Mouse (Mus musculus) heart, embryonic 12.5 days (tissue): ENCODE measurements around the gene Sppl2b. TPM values are rescaled to one million over a fixed set of nuclear protein-coding genes. Genes with fewer than 3 reads are reported as not detected.

ENCODE experiments used
- ATAC-seq: fragments of 200-750 bp; cut with Nextera tagmentation; 2 replicates; pipeline ENCODE4 v1.8.0; 2017; ENCODE audit warnings: moderate TSS enrichment, moderate library complexity; ENCODE audit not compliant: insufficient number of reproducible peaks, low FRiP score
- H3K27ac ChIP-seq: fragments of 300-500 bp; sonication (generic); 2 replicates; pipeline ENCODE4 v1.5.1; 2016; ENCODE audit warnings: mild to moderate bottlenecking, moderate library complexity; ENCODE audit not compliant: poor library complexity, severe bottlenecking
- H3K27me3 ChIP-seq: fragments of 300-500 bp; sonication (generic); replicated peaks from 2 replicates; pipeline ENCODE4 v1.6.1; 2016; ENCODE audit warnings: mild to moderate bottlenecking, moderate library complexity
- H3K36me3 ChIP-seq: fragments of 300-500 bp; sonication (generic); 2 replicates; pipeline ENCODE4 v1.6.1; 2016; ENCODE audit warnings: mild to moderate bottlenecking, moderate library complexity
- H3K4me1 ChIP-seq: fragments of 300-500 bp; sonication (generic); replicated peaks from 2 replicates; pipeline ENCODE4 v1.6.1; 2016; ENCODE audit warnings: mild to moderate bottlenecking
- H3K4me2 ChIP-seq: fragments of 300-500 bp; sonication (generic); 2 replicates; pipeline ENCODE4 v1.6.1; 2016; ENCODE audit warnings: mild to moderate bottlenecking, moderate library complexity
- H3K4me3 ChIP-seq: fragments of 300-500 bp; sonication (generic); 2 replicates; pipeline ENCODE4 v1.5.1; 2016; ENCODE audit warnings: mild to moderate bottlenecking
- H3K9ac ChIP-seq: fragments of 300-500 bp; sonication (generic); 2 replicates; pipeline ENCODE4 v1.6.1; 2016; ENCODE audit warnings: mild to moderate bottlenecking, moderate library complexity
- H3K9me3 ChIP-seq: fragments of 300-500 bp; sonication (generic); replicated peaks from 2 replicates; pipeline ENCODE4 v1.6.1; 2016; ENCODE audit warnings: mild to moderate bottlenecking, moderate library complexity
- WGBS: fragments of 180-500 bp; shearing (Covaris S2); methylation state at CpG from one replicate; pipeline ENCODE4 v1.1.7; 2016; 5-methylcytosine and 5-hydroxymethylcytosine counted together
- polyA plus RNA-seq: library from polyadenylated mRNA; unstranded; fragments of >200 nt; fragmentation: Nextera tagmentation; extraction: Ambion mirVana; gene quantifications from 2 replicates; pipeline ENCODE4 v1.2.1, GENCODE M21; 2016

Gene Sppl2b
- 34.8 and 35.2 TPM in 2 replicates for polyA plus RNA-seq

DNA sequence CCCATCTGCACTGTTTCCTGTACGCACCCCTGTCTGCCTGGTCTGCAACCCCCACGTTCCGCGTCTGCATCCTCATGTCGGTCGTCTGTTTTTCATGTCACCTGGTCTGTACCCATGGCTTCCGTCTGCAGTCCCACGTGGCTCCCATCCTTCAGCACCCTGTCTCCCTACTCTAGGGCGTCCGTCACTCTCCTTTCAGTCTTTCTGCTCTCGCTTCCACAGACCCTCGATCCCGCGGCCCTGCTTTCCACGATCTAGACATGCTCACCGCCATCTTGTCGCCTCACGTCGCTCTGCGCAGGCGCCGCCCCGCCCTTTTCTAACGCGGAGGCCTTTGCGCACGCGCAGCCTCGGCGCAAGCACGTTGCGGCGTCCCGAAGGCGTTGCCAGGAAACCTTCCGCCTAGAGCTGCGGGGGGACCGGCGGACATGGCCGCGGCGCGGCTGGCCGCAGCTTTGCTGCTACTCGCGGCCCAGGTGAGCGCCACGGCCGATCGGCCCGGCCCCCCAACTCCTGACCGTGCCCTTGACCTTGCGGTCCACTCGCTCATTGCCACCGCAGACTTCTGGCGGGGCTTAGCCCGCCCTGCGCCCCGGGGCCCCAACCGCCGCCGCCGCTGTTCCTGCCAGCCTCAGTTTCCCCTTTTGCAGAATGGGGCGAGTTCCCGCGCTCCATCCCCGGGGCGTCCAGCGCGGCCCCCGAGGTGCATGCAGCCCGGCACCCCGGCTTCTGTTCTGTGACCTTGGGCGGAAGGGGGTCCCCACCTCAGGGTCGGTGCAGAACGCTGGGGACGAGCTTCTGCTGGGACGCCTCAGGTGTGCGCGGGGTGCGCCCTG, at the start of gene Sppl2b, which contains the start of gene Lsm7:
Gene Sppl2b, plus strand, starts transcription at position 363 of the 836 bp plus-strand sequence.
Gene Lsm7, minus strand, starts transcription at position 297 of the 836 bp plus-strand sequence.
- ATAC-seq, result peak; percentile 77
- peak within 1 kb of the TSS; percentile 98 for H3K4me3 ChIP-seq
- H3K4me1 ChIP-seq, result peaks cover 28% of the 10 kb centered on the region
- peak within 1 kb of the TSS; percentile 100 for H3K4me2 ChIP-seq
- no peaks in the 10 kb centered on the region for H3K27me3 ChIP-seq
- no peaks in the 10 kb centered on the region for H3K9me3 ChIP-seq
- under 1% methylated on average over 80 of the region's 81 CpGs for WGBS
- peaks cover 29% of the 10 kb centered on the region for H3K36me3 ChIP-seq
- peak within 1 kb of the TSS; percentile 96 for H3K9ac ChIP-seq
- peak within 1 kb of the TSS; percentile 37; the same call in 1 of the 2 replicates for H3K27ac ChIP-seq

- H3K4me1 ChIP-seq, result peaks cover 57% of the 10 kb centered on the region
- no peak for ATAC-seq
- WGBS, result 82% methylated on average over 5 of the region's 5 CpGs
- no peaks in the 10 kb centered on the region for H3K9me3 ChIP-seq
- peak overlapping the region; percentile 11; the same call in 1 of the 2 replicates for H3K9ac ChIP-seq
- H3K27me3 ChIP-seq, result peaks cover 16% of the 10 kb centered on the region
- no peak overlapping the region for H3K4me3 ChIP-seq
- H3K36me3 ChIP-seq, result peaks cover 51% of the 10 kb centered on the region
- H3K27ac ChIP-seq, result no peak overlapping the region
- no peak overlapping the region for H3K4me2 ChIP-seq
These were observed 49.8 kb upstream of the Sppl2b start for GRCm38 (mm10) chr10:80805322-80805721.

- Histone ChIP-seq H3K9me3 (no peaks in the 10 kb centered on the region), H3K4me3 (no peak overlapping the region), H3K27me3 (peaks cover 17% of the 10 kb centered on the region), H3K4me1 (peaks cover 60% of the 10 kb centered on the region), H3K4me2 (0 out of 2 replicates have a peak overlapping the region, but pooled peaks have one; percentile 80), H3K36me3 (peaks cover 45% of the 10 kb centered on the region), H3K27ac (no peak overlapping the region), H3K9ac (peak overlapping the region; percentile 78; the same call in 1 of the 2 replicates)
- 18% methylated on average over 3 of the region's 3 CpGs for WGBS
- no peak for ATAC-seq
These were observed 49.1 kb upstream of the Sppl2b start for GRCm38 (mm10) chr10:80805925-80806324.

GRCm38 (mm10) chr10:80806341-80807056, 48.6 kb upstream of the Sppl2b start:
- Histone ChIP-seq H3K4me2 (peak overlapping the region; percentile 80), H3K9me3 (no peaks in the 10 kb centered on the region), H3K36me3 (peaks cover 39% of the 10 kb centered on the region), H3K9ac (peak overlapping the region; percentile 78), H3K27me3 (peaks cover 17% of the 10 kb centered on the region), H3K4me1 (peaks cover 60% of the 10 kb centered on the region), H3K27ac (peak overlapping the region; percentile 66), H3K4me3 (peak overlapping the region; percentile 51)
- WGBS, result 42% methylated on average over 34 of the region's 34 CpGs
- ATAC-seq, result no peak

DNA sequence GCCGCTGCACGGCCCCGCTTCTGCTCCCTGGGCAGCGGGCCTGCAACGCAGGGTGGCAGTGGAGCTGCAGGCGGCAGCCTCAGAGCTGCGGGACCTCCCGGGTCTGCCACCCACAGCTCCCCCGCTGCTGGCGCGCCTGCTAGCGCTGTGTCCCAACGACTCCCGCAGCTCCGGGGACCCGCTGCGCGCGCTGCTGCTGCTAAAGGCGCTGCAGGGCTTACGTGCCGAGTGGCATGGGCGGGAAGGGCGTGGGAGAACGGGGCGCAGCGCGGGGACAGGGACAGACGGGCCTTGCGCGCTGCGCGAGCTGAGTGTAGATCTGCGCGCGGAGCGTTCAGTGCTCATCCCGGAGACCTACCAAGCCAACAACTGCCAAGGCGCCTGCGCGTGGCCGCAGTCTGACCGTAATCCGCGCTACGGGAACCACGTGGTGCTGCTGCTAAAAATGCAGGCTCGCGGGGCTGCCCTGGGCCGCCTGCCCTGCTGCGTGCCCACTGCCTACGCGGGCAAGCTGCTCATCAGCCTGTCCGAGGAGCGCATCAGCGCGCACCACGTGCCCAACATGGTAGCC, 47.9 kb upstream of the Sppl2b start:
- Histone ChIP-seq H3K9me3 (no peaks in the 10 kb centered on the region), H3K27me3 (peaks cover 20% of the 10 kb centered on the region), H3K4me3 (peak overlapping the region; percentile 51), H3K4me1 (peaks cover 61% of the 10 kb centered on the region), H3K27ac (peak overlapping the region; percentile 66), H3K4me2 (peak overlapping the region; percentile 80), H3K9ac (peak overlapping the region; percentile 78), H3K36me3 (peaks cover 32% of the 10 kb centered on the region)
- 1% methylated on average over 58 of the region's 58 CpGs for WGBS
- ATAC-seq, result peak; percentile 56

DNA sequence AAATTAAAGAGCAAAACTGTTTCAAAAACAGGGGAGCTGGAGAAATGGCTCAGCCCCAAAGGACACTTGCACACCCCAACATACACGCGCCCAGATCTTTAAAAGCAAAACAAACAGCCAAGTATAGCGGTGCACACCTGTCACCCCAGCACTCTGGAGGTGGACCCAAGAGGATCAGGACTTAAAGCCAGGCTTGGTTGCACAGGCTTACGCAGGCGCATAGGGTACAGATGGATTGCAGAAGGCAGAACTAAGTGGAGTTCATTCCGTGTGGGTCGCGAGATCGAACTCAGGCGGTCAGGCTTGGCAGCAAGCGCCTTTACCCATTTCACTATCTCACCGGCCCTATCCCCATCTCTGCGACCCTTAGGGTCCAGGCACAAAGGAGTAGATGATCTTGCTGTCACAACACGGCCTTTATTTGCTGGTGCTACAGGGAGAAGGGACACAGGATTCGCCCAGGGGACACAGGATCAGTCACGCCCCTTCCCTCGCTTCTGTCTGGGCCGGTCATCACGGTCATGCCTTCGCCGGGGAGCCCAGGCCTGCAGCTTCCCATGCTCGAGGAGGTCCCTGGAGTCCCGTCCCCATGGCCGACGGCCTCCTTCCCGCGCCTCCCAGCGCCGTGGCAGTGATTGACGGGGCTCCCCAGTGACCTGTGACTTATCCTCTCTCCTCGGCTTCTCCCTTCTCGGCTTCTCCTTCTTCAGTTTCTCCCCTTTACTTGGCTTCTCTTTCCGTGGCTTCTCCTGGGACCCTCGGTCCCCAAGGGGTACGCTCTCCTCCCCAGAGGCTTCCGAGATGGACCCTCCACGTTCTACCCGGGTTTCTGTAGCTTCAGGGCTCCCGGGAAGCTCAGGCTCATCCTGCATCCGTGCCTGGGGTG, 46.7 kb upstream of the Sppl2b start:
- Histone ChIP-seq H3K4me1 (peaks cover 69% of the 10 kb centered on the region), H3K4me3 (peak overlapping the region; percentile 51), H3K9me3 (no peaks in the 10 kb centered on the region), H3K27me3 (peaks cover 28% of the 10 kb centered on the region), H3K36me3 (peaks cover 20% of the 10 kb centered on the region), H3K27ac (peak overlapping the region; percentile 66), H3K9ac (peak overlapping the region; percentile 78), H3K4me2 (peak overlapping the region; percentile 80)
- 16% methylated on average over 40 of the region's 40 CpGs for WGBS
- no peak for ATAC-seq

DNA sequence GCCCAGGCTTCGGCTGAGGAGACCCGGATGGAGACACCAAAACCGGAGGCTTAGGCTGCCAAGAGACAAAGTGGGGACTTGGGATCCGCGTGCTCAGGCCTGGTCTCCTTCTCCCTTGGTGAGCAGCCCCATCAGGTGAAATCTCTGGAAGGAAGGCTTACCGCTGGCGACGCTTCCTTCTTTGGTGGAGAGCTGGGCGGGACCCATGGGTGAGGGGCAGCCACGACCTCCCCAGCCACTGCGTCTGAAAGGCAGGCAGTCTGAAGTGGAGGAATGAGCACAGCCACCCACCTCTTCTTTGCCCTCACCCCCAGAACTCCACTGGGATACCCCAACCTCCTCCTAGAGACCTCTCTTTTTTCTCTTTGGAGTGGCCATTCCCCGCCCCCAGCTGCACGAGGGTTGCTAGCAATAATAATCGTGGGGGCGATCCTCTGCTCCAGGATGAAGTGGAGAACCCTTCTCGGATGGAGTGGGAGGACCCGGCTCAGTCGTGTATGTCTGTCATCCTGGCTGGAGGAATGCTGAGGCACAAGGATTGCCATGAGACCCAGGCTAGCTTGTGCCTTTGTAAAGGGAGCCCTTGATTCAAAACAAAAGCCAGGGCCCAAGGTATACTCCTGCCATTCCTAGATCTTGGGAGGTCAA, 46.0 kb upstream of the Sppl2b start:
- whole genome bisulfite sequencing, result 7% methylated on average over 18 of the region's 18 CpGs
- Histone ChIP-seq H3K4me3 (peak overlapping the region; percentile 51), H3K27ac (peak overlapping the region; percentile 17; the same call in 1 of the 2 replicates)

DNA sequence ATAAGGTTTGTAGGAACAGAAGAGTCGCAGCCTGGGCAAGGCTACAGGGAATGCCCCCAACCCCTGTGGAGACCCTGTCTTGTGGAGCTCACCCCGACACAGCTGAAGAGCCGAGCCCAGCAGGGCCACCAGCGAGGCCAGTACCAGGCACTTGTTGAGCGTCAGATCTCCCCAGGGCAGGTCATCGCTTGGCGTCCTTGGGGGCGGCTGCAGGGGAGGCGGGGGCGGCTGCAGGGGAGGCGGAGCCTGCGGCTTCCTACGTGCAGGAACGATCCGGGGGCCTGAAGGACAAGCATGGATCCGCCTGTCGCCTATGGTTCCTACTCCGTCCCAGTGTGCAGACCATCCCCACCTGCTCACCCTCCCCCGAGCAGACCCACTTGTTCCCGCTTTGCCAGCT, 45.0 kb upstream of the Sppl2b start:
- H3K27me3 ChIP-seq, result peaks cover 32% of the 10 kb centered on the region
- WGBS, result 2% methylated on average over 20 of the region's 20 CpGs
- H3K9me3 ChIP-seq, result no peaks in the 10 kb centered on the region
- peak overlapping the region; percentile 22 for H3K4me3 ChIP-seq
- H3K9ac ChIP-seq, result peak overlapping the region; percentile 43
- peak overlapping the region; percentile 70 for H3K4me2 ChIP-seq
- H3K4me1 ChIP-seq, result peaks cover 62% of the 10 kb centered on the region
- ATAC-seq, result no peak
- peak overlapping the region; percentile 34; the same call in 1 of the 2 replicates for H3K27ac ChIP-seq
- H3K36me3 ChIP-seq, result peaks cover 3% of the 10 kb centered on the region

More for the DNA sequence above, 46.0 kb upstream of the Sppl2b start:
- peaks cover 13% of the 10 kb centered on the region for H3K36me3 ChIP-seq
- no peaks in the 10 kb centered on the region for H3K9me3 ChIP-seq
- peaks cover 32% of the 10 kb centered on the region for H3K27me3 ChIP-seq
- no peak for ATAC-seq
- H3K4me1 ChIP-seq, result peaks cover 69% of the 10 kb centered on the region
- peak overlapping the region; percentile 80 for H3K4me2 ChIP-seq
- peak overlapping the region; percentile 78 for H3K9ac ChIP-seq

DNA sequence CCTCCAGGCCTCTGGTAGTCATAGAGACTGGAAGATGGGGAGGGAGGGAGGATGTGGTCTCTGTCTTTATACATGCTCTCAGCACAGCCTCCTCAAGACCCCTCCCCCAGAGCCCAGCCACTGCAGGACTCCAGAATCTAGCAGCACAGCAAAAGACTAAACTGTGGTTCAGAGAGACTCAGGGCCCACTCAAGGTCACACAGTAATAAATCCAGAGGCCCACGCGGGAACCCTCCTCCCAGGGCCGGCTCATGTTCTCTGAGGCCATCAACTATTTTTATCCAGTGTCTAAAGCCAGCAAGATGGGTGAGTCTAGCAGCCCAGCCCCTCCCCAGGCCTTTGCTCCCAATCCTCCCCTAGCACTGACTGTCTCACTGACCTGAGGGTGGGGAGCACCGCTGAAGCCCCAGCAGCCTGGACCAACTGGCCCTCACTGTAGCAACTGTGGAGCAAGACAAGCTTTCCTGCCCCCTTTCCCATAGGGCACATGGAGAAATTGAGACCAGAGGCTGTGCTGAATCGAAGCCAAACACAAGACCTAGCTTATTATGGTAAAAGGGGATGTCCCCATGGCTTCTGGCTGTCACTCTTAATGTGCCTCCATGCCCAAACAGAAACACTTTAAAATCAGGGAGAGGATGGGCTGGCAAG, 42.6 kb upstream of the Sppl2b start:
- Histone ChIP-seq H3K27ac (no peak overlapping the region), H3K4me3 (no peak overlapping the region), H3K4me1 (peaks cover 40% of the 10 kb centered on the region), H3K9ac (peak overlapping the region; percentile 51), H3K4me2 (no peak overlapping the region), H3K36me3 (no peaks in the 10 kb centered on the region), H3K9me3 (no peaks in the 10 kb centered on the region), H3K27me3 (peaks cover 27% of the 10 kb centered on the region; the same call in 1 of the 2 replicates)
- 49% methylated on average over 5 of the region's 5 CpGs for whole genome bisulfite sequencing
- no peak for ATAC-seq
